Mouse (Mus musculus) intestine, embryonic 16.5 days (tissue): ENCODE measurements around the gene Myod1. TPM values are rescaled to one million over a fixed set of nuclear protein-coding genes. Genes with fewer than 3 reads are reported as not detected.

Experiments used
- ATAC-seq: fragments of 200-750 bp; cut with Nextera tagmentation; 2 replicates; pipeline ENCODE4 v1.8.0; 2017; ENCODE audit warnings: moderate TSS enrichment, moderate library complexity
- H3K27ac ChIP-seq: fragments of 300-500 bp; sonication (generic); 2 replicates; pipeline ENCODE4 v1.5.1; 2014; ENCODE audit warnings: mild to moderate bottlenecking, low read length
- H3K27me3 ChIP-seq: fragments of 300-500 bp; sonication (generic); replicated peaks from 2 replicates; pipeline ENCODE4 v1.6.1; 2014; ENCODE audit warnings: low read length, control low read depth, mixed read lengths; ENCODE audit not compliant: control insufficient read depth, insufficient read depth
- H3K36me3 ChIP-seq: fragments of 300-500 bp; sonication (generic); 2 replicates; pipeline ENCODE4 v1.6.1; 2014; ENCODE audit warnings: low read length, control low read depth; ENCODE audit not compliant: control insufficient read depth, insufficient read depth
- H3K4me1 ChIP-seq: fragments of 300-500 bp; sonication (generic); 2 replicates; pipeline ENCODE4 v1.6.1; 2014; ENCODE audit warnings: low read length, control low read depth, mixed read lengths; ENCODE audit not compliant: control insufficient read depth, insufficient read depth
- H3K4me2 ChIP-seq: fragments of 300-500 bp; sonication (generic); 2 replicates; pipeline ENCODE4 v1.6.1; 2014; ENCODE audit warnings: low read depth, low read length, control low read depth
- H3K4me3 ChIP-seq: fragments of 300-500 bp; sonication (generic); 2 replicates; pipeline ENCODE4 v1.5.1; 2014; ENCODE audit warnings: mild to moderate bottlenecking, low read length
- H3K9ac ChIP-seq: fragments of 300-500 bp; sonication (generic); 2 replicates; pipeline ENCODE4 v1.6.1; 2014; ENCODE audit warnings: low read depth, low read length
- H3K9me3 ChIP-seq: fragments of 300-500 bp; sonication (generic); 2 replicates; pipeline ENCODE4 v1.6.1; 2016; ENCODE audit warnings: low read length, control low read depth; ENCODE audit not compliant: control insufficient read depth
- WGBS: fragments of 180-500 bp; shearing (Covaris S2); extraction: QIAGEN DNeasy Blood & Tissue Kit; methylation state at CpG from one replicate; pipeline ENCODE4 v1.1.7; 2014; 5-methylcytosine and 5-hydroxymethylcytosine counted together
- polyA plus RNA-seq: library from polyadenylated mRNA; unstranded; fragments of >200 nt; fragmentation: Nextera tagmentation; extraction: Ambion mirVana; gene quantifications from 2 replicates; pipeline ENCODE4 v1.2.1, GENCODE M21; 2015

The Myod1 gene
- polyA plus RNA-seq = 0.07 and 0.12 TPM in 2 replicates

DNA sequence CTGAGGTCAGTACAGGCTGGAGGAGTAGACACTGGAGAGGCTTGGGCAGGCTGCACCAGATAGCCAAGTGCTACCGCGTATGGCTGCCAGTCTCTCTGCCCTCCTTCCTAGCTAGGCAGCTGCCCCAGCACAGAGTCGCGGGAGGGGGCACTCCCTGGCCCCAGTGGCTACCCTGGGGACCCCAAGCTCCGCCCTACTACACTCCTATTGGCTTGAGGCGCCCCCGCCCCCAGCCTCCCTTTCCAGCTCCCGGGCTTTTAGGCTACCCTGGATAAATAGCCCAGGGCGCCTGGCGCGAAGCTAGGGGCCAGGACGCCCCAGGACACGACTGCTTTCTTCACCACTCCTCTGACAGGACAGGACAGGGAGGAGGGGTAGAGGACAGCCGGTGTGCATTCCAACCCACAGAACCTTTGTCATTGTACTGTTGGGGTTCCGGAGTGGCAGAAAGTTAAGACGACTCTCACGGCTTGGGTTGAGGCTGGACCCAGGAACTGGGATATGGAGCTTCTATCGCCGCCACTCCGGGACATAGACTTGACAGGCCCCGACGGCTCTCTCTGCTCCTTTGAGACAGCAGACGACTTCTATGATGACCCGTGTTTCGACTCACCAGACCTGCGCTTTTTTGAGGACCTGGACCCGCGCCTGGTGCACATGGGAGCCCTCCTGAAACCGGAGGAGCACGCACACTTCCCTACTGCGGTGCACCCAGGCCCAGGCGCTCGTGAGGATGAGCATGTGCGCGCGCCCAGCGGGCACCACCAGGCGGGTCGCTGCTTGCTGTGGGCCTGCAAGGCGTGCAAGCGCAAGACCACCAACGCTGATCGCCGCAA lies at the start of gene Myod1:
Myod1 (plus strand) TSS at position 303 of the 836 bp plus-strand sequence.
- 6% methylated on average over 44 of the region's 44 CpGs for WGBS
- Histone ChIP-seq H3K9me3 (no peaks in the 10 kb centered on the region), H3K36me3 (no peaks in the 10 kb centered on the region), H3K4me3 (no peak within 1 kb of the TSS), H3K9ac (no peak within 1 kb of the TSS), H3K27ac (no peak within 1 kb of the TSS), H3K4me1 (no peaks in the 10 kb centered on the region), H3K4me2 (no peak within 1 kb of the TSS), H3K27me3 (peaks cover 47% of the 10 kb centered on the region)
- ATAC-seq = no peak

DNA sequence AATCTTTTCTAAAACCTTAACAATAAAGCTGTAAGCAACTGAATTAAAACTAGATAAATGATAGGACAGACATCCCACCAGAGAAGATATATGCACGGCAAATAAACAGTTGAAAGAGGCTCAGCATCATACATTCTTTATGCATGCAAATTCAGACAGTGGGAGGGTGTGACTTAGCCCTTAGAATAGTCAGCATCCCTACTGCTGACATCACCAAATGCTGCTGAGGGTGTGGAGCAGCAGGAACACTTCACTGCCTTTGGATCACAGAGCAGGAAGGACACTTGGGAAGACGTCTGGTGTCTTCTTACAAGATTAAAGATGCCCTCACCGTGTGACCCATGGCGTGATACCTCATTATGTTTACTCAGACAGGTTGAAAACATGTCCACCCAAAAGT lies 48.4 kb upstream of the Myod1 start:
- H3K9ac ChIP-seq = no peak overlapping the region
- ATAC-seq = no peak
- H3K4me2 ChIP-seq = no peak overlapping the region
- WGBS = 58% methylated on average over 4 of the region's 4 CpGs
- H3K4me3 ChIP-seq = no peak overlapping the region
- no peaks in the 10 kb centered on the region for H3K36me3 ChIP-seq
- no peak overlapping the region for H3K27ac ChIP-seq
- H3K9me3 ChIP-seq = no peaks in the 10 kb centered on the region
- no peaks in the 10 kb centered on the region for H3K27me3 ChIP-seq
- no peaks in the 10 kb centered on the region for H3K4me1 ChIP-seq

DNA sequence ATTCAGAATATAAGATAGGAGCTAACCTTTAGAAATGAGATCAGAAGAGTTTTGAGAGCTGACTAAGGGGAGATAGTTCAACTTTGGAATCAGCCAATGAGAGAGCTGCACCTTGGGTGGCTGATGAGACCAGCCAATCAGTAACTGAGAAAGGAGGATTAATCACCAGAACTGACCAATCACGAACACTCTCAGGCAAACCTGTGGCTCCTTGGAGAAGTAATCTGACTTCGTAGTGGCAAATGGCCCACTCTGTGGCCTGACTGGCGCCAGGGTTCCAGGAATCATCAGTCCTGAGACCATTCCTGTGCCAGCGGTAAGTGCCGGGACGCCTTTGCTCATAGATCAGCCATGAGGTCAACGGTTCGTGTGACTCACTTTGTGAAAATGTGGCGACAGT lies 38.9 kb upstream of the Myod1 start:
- Histone ChIP-seq H3K9ac (no peak overlapping the region), H3K27me3 (no peaks in the 10 kb centered on the region), H3K9me3 (no peaks in the 10 kb centered on the region), H3K4me3 (no peak overlapping the region), H3K4me2 (no peak overlapping the region), H3K4me1 (no peaks in the 10 kb centered on the region), H3K27ac (no peak overlapping the region), H3K36me3 (no peaks in the 10 kb centered on the region)
- ATAC-seq = no peak
- WGBS = 91% methylated on average over 9 of the region's 9 CpGs

DNA sequence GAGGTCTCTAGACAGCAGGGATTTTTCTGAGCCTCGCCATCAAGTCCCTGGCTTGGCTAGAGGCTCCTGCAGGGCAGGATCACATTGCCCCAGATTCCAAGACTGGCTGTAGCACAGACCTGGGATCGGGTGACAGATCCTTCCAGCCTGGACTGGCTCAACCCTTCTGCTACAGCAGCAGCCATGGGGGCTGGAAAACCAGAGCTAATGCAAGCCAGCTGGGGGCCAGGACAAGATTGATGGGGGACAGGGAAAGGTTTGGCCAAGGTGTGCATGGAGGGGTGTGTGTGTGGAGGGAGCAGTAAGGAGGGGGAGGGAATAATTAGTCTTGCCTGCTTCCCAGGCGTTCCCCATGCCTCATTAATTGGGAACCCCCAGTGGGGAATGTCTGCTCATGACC lies 36.5 kb upstream of the Myod1 start:
- no peaks in the 10 kb centered on the region for H3K27me3 ChIP-seq
- no peak overlapping the region for H3K4me2 ChIP-seq
- WGBS = 44% methylated on average over 3 of the region's 3 CpGs
- no peak overlapping the region for H3K27ac ChIP-seq
- H3K4me1 ChIP-seq = no peaks in the 10 kb centered on the region
- no peak overlapping the region for H3K4me3 ChIP-seq
- H3K9ac ChIP-seq = no peak overlapping the region
- ATAC-seq = no peak
- H3K36me3 ChIP-seq = no peaks in the 10 kb centered on the region
- H3K9me3 ChIP-seq = no peaks in the 10 kb centered on the region

DNA sequence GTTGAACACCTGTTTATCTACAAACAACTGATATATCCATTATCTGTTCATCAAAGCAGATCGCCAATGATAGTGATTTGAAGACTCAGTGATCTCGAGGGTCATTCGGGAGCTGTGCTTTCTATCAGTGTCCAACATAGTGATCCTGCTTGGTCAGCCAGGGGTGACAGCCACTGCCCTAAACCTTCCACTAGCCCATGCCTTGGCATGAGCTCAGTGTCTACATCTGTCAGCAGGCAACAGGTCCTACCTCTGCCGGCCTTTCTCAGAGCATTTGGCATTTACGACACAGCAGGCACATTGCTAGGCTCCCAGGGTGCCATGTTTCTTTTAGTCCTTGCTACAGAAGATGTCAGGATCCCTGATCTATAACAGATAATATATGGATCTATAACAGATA lies 36.0 kb upstream of the Myod1 start:
- H3K4me1 ChIP-seq = no peaks in the 10 kb centered on the region
- no peak overlapping the region for H3K9ac ChIP-seq
- H3K4me2 ChIP-seq = no peak overlapping the region
- no peaks in the 10 kb centered on the region for H3K36me3 ChIP-seq
- ATAC-seq = no peak
- no peaks in the 10 kb centered on the region for H3K27me3 ChIP-seq
- H3K27ac ChIP-seq = no peak overlapping the region
- 78% methylated on average over 5 of the region's 5 CpGs for WGBS
- H3K9me3 ChIP-seq = no peaks in the 10 kb centered on the region
- H3K4me3 ChIP-seq = no peak overlapping the region

DNA sequence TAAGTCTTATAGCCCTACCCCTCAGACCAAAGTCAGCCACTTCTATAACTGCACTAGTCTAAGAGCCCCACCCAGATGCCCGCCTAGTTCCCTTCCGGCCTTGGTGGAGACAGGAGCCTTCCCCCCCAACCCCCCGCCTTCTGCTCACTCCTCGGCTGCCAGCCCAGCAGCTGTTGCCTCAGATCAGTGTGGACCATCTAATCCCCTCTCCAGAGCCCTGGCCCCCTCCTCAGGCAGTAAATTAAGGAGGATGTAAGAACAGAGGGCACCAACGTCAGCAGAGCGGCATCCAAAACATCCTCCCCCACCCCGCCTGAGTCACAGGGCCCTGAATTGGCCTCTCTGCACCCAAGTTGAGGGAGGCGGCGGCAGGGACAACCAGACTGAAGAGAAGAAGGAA lies 34.8 kb upstream of the Myod1 start:
- no peaks in the 10 kb centered on the region for H3K9me3 ChIP-seq
- H3K4me2 ChIP-seq = no peak overlapping the region
- H3K36me3 ChIP-seq = no peaks in the 10 kb centered on the region
- H3K27me3 ChIP-seq = no peaks in the 10 kb centered on the region
- H3K4me3 ChIP-seq = no peak overlapping the region
- no peak overlapping the region for H3K9ac ChIP-seq
- no peaks in the 10 kb centered on the region for H3K4me1 ChIP-seq
- no peak overlapping the region for H3K27ac ChIP-seq
- ATAC-seq = no peak
- WGBS = 79% methylated on average over 9 of the region's 9 CpGs

DNA sequence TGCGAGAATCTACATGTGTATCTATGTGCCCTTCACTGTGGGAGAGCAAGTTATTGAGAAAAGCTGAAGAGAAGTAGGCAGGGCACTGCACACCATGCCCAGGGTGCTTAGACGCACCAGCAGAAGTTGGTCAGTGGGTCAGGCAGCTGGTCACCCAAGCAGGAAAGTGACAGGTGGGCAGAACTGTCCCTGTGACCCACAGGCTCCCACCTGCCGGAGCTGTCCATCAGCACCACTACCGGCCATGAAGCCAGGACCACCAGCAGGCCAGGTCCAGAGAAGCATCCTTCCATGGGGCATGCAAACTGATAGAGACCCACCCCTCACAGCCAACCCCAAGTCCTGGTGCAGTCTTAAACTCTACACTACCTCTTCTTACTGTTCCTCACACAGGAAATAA lies 28.6 kb upstream of the Myod1 start:
- H3K9ac ChIP-seq = no peak overlapping the region
- no peak for ATAC-seq
- no peaks in the 10 kb centered on the region for H3K4me1 ChIP-seq
- H3K27ac ChIP-seq = no peak overlapping the region
- peaks cover 26% of the 10 kb centered on the region for H3K27me3 ChIP-seq
- 62% methylated on average over 4 of the region's 4 CpGs for WGBS
- no peaks in the 10 kb centered on the region for H3K36me3 ChIP-seq
- H3K4me3 ChIP-seq = no peak overlapping the region
- no peaks in the 10 kb centered on the region for H3K9me3 ChIP-seq
- H3K4me2 ChIP-seq = no peak overlapping the region

DNA sequence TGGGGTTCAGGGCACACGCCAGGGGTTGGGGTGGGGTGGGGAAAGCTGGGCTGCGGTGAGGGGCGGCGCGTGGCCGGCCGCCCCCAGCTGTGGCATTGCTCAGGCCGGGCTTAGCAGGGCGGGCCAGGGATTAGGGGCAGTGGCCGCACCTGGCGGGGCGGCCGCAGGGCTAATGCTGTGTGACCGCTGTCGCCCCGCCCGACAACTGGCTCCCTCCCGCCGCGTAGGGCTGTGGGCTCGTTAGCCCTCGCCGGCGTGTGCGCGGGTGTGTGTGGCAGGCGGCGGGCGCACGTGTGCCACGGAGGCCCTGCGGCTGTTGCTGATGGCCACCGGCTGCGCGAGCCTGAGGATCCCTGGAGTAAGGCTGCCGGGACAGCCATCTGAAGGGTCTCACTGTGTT lies 27.5 kb upstream of the Myod1 start:
- H3K27me3 ChIP-seq = peaks cover 26% of the 10 kb centered on the region
- no peak for ATAC-seq
- no peak overlapping the region for H3K9ac ChIP-seq
- H3K27ac ChIP-seq = no peak overlapping the region
- WGBS = 3% methylated on average over 34 of the region's 36 CpGs
- no peaks in the 10 kb centered on the region for H3K9me3 ChIP-seq
- no peak overlapping the region for H3K4me2 ChIP-seq
- no peak overlapping the region for H3K4me3 ChIP-seq
- no peaks in the 10 kb centered on the region for H3K36me3 ChIP-seq
- no peaks in the 10 kb centered on the region for H3K4me1 ChIP-seq

DNA sequence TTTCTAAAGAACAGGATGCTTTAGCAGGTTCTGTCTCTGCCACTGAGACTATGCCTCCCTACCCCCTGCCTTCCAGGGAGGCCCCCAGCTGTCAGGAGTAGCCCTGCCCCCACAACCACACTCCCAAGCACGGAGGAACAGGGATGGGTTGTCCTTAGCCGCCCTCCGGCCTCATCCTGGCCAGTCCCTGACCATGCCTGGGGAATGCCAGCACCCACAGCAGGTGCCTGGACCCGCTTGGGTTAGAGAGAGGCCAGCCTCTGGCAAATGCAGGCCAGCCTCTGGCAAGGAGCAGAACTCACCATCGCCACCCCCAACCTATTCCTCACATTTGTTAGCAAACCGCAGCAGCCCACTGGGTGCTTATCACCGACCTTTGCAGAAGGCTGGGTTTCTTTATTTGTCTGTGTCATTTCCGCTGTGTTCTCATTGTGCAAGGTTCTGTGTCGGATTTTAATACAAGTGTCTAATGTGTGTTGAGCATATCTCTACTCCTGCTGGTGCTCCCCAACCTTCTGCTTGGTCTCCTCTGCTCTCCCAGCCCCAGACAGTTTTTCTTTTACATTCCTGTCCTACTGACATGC lies 26.1 kb upstream of the Myod1 start:
- 45% methylated on average over 9 of the region's 9 CpGs for WGBS
- Histone ChIP-seq H3K9me3 (no peaks in the 10 kb centered on the region), H3K27ac (no peak overlapping the region), H3K4me3 (no peak overlapping the region), H3K36me3 (no peaks in the 10 kb centered on the region), H3K4me2 (no peak overlapping the region), H3K4me1 (no peaks in the 10 kb centered on the region), H3K9ac (no peak overlapping the region), H3K27me3 (peaks cover 26% of the 10 kb centered on the region)
- no peak for ATAC-seq
